Mouse (Mus musculus): ENCODE results near the gene Hmox2.
"Not testable (repeated sequence)": the region's sequence is repeated elsewhere in the genome, so short reads cannot be mapped to it uniquely, and the experiment has no call there.

Hmox2 gene

DNA sequence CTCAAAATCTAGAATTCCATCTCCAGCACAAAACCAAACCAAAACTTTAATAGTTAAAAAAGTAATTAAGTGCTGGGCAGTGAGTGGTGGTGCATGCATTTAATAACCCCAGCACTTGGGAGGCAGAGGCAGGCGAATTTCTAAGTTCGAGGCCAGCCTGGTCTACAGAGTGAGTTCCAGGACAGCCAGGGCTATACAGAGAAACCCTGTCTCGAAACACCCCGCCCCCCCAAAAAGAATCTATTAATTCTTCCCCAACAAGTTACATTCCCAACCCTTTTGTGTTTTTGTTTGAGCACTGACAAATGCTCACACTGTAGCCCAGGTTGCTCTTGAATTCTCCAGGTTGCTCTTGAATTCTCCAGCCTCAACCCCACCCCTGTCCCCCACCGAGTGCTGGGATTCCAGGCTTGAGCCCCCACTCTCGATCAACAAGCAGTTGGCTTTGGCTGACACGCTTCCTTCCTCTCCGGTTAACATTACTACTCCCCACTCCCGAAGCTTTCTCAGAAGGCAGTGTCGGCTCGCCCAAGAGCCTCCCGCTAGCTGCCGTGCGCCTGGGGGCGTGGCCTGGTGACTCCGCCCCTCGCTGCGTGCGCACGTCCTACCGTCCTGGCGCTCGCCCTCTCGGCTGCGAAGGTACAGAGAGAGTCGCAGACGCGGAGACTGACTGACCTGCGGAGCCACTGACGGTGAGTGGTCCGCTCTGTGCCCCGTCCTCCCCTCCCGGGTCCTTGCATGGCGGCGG, at the start of gene Hmox2:
Gene Hmox2, plus strand, starts transcription at position 582 of the 748 bp plus-strand sequence.
- CTCF ChIA-PET: interaction anchor here (0.7 kb wide), 1 partner anchor 285 kb away, joined by 3 read pairs; no protein-coding TSS in a partner anchor

DNA sequence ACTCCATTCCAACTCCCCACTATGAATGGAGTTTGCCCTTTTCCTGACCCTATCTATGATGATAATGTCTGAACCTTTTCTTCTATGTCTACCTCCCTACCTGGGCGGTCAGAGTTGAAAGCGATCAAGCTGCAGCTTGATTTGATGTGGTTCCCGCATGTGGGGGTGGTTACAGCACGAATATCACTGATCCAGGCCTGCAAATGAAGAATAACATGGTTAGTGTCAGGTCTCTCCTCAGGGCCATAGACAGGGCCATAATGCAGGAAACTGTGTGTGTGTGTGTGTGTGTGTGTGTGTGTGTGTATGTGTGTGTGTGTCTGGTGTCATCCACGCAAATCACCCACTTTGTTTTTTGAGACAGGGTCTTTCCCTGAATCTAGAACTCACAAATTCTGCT, 49.3 kb upstream of the Hmox2 start:
- CTCF ChIA-PET: interaction anchor here (0.8 kb wide), 1 partner anchor 16 kb away, joined by 8 read pairs; no protein-coding TSS in a partner anchor

DNA sequence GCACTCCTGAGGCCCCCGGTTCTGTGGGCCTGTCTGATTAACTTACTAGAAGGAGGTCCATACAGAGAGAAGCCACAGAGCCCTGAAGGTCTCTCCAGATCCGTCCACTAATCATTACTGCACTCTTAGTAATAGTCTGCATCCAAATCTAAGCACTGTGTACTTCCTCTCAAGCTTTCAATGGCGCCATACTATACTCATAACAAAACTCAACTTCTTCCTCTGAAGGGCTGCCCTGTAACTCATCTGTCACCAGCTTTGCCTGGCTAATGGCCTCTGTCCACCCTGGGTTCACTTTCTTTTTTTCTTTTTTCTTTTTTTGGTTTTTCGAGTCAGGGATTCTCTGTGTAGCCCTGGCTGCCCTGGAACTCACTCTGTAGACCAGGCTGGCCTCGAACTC, 48.1 kb upstream of the Hmox2 start:
- CTCF ChIA-PET: no interaction called here

DNA sequence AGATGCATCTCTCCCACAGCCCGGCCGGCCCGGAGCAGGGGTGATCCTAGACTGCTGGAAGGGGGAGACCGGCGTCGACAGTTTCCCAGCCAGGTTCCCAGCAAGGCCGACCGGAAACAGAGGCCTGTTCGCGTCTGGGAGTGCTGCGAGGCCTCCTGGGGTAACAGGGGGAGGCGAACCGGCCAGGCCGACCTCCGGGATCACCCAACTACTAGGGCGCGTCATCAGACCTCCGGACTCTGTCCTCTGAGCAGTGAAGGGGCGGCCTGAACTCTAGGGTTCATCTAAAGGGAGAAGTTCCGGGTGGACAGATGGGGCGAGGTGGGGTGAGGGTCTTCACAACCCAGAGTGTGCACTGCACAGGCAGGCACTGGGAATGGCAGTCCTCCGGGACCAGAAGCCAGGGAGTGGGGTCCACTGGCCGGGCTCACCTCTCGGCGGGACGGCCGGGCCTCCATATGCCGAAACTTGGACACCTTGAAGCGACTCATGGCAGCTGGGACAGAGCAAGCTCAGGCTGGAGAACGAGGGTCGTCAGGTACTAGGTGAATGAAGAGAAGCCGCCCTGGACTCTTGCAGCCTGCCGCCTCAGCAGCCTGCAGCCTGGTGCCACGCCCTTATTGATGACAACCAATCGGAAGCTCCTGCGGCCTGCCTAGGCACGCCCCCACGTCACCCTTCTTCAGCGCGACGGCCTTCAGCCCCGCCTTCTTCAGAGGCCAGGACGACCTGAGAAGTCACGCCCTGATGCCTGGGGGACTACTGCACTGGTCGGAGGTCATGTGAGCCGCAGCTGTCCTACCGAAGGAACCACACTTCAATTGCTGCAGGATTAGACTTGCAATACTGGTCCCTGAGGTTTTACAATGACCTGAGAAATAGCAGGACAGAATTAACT, 46.8 kb upstream of the Hmox2 start, which contains the start of gene Coro7:
Gene Coro7, minus strand, starts transcription at position 657 of the 898 bp plus-strand sequence.
- CTCF ChIA-PET: no interaction called here

DNA sequence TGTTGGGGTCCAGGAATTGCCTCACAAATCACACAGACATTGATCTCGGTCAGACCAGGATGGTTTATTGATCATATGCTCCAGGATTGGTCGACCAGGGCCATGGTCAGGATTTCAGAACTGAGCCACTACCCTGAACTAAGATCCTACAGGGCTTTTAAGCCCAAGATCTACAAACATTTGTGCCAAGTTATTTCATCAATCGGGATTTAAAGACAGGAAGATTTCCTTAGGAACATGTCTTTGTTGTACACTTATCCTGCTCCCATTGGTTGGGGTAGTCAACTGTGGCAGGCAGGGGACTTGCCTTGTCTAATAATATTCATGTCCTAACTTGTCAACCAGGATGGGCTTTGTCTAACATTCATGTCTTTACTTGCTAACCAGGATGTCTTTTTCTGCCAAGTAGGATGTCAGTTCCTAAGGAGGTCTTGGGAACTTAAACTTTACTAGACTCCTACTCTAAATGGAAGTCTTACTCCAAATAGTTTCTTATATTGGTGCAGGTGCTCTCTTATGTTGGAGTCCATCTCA, 45.2 kb upstream of the Hmox2 start:
- CTCF ChIA-PET: interaction anchor here (0.5 to 0.8 kb wide), 2 partner anchors 32 to 531 kb away, joined by 4 read pairs; no protein-coding TSS in a partner anchor

DNA sequence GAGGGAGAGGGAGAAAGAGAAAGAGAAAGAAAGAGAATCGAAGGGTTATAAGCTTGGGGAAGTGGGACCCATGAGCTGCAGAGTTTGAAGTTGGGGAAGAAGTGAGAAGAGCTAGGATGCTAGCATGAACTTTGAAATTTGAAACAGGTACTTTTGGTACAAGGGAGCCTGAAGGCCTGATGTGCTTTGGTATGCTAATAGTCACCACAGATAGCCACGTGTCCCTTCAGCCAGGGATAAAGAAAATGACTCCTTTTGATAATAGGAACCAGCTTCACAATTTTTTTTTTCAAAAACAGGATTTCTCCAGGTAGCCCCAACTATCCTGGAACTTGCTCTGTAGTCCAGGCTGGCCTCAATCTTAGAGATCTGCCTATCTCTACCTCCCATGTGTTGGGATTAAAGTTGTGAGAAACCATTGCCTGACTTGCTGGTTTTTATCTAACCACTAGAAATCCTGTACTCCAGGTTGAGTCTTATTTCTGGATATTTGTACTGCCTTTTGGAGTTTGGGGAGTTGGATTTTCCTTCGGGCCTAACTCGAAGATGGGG, 43.5 kb upstream of the Hmox2 start:
- CTCF ChIA-PET: interaction anchor here (0.6 kb wide), 1 partner anchor 15 kb away, joined by 3 read pairs; no protein-coding TSS in a partner anchor

DNA sequence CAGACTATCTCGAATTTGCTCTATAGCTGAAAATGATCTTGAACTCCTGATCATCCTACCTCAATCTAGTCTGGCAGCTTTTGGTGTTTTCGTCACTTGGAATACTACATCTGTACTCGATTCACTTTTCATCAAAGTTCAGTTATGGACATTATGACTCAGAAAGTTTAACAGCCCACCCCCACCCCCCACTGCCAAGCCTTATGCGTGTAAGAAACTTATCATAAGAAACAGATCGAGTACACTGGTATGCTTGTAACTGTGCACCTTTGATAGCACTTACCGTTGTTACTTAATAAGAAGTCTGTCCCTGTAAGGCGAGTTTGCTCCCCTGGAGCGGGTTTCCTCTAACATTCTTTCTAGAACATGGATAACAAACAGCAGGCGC, 43.0 kb upstream of the Hmox2 start:
- CTCF ChIA-PET: no interaction called here

DNA sequence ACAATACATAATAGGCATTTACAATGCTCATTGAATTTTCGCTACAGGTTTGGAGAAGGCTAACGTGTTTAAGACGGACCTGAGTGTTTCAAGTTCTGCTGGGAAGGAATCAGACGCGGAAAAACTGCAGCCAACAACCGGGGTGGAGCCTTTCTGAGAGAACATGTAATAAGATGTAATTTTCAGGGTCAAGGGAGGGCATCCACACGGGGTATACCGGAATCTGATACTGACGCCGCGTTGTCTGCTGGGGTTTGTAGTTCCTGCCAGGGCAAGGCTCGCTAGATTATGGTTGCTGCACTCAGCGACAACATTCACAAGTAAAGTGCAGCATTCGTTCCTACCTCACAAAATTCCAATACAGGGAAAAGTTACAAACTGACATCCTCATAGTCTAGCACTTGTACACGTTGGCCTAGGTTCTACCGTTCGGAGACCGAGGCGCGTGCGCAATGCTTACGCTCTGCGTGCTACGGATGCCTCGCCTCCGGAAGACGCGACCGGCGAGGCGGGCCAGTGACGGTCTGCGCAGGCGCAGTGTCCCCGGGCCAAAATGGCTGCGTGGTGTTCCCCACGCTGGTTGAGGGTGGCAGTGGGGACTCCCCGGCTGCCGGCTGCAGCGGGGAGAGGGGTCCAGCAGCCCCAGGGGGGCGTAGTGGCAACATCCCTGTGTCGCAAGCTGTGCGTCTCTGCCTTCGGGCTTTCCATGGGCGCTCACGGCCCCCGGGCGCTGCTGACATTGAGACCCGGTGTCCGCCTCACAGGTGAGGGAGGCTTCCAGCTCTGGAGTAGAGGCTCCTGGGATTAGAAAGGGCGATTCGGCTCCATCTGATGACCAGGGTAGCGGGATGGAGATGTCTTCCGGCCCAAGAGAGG, 42.3 kb upstream of the Hmox2 start:
- CTCF ChIA-PET: no interaction called here

DNA sequence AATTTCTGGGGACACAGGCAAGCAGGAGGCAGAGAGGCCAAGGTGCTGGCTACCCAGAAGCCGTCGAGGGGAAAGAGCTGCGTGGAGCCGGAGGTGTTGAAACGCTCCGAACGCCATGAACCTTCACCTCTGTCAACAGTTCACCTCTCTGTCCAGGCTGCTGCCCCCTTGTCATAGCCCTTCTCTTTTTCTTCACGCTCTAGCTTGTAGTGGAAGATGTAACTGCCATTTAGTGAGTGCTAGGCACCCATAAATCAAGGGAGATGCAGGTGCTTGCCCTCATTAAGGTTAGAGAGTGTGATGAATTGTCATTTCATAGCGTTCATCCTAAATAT, 41.7 kb upstream of the Hmox2 start:
- CTCF ChIA-PET: no interaction called here

DNA sequence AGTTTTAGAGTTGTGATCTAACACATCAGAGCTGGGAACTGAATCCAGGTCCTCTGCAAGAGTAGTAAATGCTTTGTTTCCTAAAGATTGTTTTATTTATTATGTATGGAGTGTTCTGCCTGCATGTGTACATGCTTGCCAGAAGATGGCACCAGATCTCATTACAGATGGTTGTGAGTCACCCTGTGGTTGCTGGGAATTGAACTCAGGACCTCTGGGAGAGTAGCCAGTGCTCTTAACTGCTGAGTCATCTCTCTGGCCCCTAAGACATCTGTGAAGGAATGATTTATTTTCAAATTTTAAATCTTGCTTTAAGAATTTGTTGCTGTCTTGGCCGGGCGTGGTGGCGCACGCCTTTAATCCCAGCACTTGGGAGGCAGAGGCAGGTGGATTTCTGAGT, 36.8 kb upstream of the Hmox2 start:
- CTCF ChIA-PET: not testable (repeated sequence)

DNA sequence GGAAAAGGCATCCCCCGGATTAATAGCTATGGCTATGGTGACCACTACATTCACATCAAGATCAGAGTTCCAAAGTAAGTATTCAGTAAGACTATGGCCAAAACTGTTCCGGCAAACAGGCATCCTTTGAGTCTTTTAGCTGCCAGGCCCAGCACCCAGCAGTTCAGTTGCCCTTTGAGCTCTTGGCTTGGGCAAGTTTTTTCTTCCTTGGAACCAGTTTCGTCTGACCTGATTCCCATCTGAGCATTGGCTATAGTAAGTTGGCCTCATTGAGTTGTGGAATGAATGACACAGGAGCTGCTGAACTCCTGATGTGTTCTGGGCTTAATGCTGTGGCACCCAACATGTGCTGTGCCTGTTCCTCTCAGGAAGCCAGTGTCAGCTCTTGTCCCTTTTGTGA, 24.9 kb upstream of the Hmox2 start:
- CTCF ChIA-PET: no interaction called here

DNA sequence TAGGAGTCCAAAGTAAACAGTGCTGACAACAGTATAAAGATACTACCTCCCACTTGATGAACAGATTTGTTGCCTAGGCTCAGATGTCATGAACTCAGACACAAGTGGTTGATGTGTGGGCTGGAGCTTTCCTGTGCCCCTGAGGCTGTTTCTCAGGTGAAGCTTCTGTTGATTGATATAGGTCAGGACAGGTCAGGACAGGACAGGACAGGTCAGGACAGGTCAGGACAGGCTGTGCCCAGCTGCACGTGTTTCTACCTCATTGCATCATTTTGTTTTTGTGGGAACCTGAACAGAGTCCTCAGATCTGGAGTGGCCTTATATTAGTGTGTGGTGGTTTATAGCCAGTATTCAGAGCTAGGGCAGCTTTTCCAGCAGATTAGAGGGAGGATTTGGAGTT, 23.5 kb upstream of the Hmox2 start:
- CTCF ChIA-PET: interaction anchor here (0.7 kb wide), 1 partner anchor 58 kb away, joined by 3 read pairs; no protein-coding TSS in a partner anchor

DNA sequence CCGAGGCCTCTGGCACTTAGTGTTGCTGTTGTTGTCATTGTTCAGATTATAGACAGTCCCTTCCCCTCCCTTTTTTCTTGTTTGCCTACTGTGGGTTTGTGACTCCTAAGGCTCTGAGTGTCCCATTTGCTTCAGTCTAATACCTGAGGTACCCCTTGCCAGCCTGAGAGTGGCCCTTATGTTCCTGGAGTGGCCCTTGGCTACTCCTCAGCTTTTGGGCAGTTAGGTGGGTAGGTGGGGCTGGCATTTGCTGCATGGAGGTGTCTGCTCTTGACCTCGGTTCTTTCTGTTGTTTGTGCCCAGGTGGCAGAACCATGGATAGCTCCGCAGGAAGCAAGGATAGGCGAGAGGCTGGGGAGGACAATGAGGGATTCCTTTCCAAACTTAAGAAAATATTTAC, 20.6 kb upstream of the Hmox2 start:
- CTCF ChIA-PET: interaction anchor here (0.5 kb wide), 1 partner anchor 19 kb away, joined by 3 read pairs; no protein-coding TSS in a partner anchor

DNA sequence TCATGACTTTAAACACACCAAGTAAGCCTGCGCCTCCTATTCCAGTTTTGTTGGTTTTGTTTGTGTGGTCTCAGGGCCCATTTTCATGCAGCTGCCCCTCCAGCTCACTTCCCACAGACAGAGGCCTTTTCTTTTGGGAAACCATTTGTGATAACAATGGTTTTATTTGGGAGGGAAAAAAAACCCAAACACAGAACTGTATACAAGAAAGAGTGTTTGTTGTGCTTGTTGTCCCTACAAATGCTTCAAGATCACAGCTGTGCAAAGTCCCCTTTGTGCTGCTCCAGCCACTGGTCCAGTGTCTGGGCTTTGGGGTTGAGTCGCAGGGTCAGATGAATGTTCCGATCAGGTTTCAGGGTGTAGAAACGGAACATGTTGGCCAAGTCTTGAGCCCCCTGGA, 15.0 kb upstream of the Hmox2 start:
- CTCF ChIA-PET: no interaction called here

DNA sequence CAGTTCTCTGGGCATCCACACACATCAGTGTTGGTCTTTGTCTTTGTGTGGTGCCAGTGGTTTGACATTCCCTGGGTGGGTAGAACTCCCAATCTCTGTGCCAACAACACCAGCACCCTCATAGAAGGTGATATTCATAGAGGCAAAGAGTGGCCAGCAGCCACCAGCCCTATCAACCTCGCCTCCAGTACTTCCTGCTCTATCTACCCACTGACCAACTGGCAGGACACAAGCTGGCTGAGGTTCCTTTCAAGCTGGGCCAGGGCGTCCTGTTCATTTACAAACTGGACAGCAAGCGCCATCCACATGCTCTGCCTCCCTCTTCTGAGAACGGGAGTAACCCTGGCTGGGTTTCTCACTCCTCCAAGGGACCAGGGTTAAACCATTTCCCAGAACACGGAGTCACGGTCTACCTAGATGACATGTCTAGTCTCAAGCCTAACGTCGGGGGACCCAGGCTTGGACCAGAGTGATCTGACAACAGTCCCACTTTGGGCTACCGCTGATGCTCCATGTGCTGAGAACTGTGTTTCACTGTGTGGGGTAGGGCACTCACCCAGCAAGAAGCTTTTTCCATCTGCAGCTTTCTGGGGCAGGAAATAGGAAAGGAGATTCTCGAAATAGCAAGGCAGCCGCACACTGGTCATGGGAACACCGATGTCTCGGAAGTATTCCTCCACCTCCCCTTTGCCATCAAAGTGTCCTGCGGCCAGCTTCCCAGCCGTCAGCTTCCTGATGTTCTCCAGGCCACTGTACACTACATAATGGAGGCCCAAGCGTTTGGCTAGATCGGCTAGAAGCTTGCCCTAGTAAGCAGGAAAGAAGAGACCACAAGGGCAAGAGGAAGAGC, 12.1 kb upstream of the Hmox2 start:
- CTCF ChIA-PET: no interaction called here

DNA sequence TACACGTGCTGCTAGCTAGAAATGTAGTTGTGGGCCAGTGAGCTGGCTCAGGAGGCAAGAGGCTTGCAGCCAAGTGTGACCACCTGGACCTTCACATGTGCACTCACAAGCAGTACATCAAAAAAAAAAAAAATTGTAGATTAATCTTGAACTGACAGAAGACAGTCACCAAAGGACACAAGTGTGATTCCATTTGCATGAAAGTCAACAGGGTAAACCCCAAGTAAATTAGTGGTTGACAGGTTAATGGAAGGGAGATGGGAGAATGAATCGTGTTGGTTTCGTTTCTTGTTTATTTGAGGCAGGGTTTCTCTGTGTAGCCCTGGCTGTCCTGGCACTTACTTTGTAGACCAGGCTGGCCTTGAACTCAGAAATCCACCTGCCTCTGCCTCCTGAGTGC, 8.3 kb upstream of the Hmox2 start:
- CTCF ChIA-PET: interaction anchor here (0.7 kb wide), 2 partner anchors 10 to 83 kb away, joined by 3 to 4 read pairs; no protein-coding TSS in a partner anchor

DNA sequence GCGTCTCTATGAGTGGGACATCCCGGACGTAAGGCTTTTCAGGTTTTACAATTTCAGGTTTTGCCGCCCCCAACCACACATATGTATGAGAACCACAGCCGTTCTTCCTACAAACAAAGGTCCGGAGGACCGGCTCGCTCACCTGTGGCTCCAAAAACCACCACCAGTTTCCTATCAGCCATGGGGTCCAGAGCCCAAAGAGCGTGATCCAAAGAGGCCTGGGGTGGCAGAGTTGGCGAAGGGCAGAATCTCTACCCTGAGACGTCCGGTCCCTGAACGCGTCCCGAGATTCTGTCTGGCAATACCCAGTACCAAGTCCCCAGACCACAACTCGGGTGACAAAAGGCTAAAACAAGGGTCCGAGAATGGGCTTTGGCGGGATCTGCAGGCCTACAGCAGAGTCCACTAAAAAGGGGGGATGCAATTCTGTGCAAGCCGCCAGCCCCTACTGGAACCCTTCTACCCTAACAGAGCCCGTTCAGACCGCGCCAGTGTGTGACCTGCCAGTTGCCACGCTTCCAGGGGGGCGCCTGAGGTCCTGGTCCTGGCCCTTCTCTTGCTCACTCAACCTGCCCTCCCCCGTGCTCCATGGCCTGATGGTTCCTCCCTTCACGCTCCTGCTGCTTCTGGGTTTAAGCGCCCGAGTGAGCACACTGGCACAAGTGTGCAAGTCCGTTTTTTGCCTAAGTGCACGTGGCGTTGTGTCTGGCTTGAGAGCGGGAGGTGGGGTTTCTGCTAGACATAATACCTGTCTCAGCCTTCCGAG, 7.2 kb upstream of the Hmox2 start, which contains the start of gene Nmral1:
Gene Nmral1, minus strand, starts transcription at position 604 of the 766 bp plus-strand sequence.
- CTCF ChIA-PET: no interaction called here

DNA sequence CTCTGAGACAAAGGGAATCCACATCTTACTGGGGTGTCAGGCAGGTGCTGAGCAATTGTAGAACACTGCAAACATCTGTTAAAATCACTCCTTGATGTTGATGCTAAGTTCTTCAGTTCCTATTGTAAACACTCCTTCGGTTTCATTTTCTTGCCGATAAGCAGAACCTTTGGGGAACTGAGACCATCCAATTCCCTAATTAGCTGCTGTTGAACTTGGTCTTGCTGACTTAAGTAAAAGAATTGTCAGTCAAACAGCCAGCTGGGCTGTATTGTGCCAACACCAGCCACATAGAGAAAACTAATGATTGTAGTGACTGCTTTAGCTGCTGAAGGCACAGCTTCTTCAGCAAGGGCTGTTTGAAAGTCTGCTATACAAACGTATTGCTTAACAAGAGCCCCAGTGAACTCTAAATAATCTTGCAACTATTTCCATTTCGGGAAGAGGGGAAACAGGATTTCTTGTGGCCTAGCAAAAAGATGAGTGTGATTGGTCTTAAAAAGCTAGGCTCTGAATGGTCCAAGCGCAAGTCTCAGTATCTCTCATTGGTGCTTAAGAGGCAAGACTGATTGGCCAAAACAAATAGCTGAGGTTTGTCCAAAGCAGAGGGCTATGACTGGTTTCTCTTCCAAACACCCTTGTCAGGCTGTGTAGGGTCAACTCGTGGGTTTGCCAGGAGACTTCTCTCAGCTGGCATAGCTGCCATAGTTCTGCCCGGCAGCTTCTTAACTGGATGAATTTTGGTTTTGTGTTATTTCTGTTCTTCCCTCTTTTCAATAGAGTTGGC, 3.8 kb upstream of the Hmox2 start:
- CTCF ChIA-PET: interaction anchor here (0.6 kb wide), 2 partner anchors 10 to 147 kb away, joined by 6 to 12 read pairs; no protein-coding TSS in a partner anchor
